Mouse (Mus musculus) CH12.LX (cell line): ENCODE results near the gene 1700020A23Rik. TPM values are rescaled to one million over a fixed set of nuclear protein-coding genes. Genes with fewer than 3 reads are reported as not detected.
A peak's percentile ranks its signal among the peaks of the same experiment; 100 is the strongest.

ENCODE experiments used
- DNase-seq: peaks from one replicate; pipeline ENCODE4 v3.0.0-alpha.2; 2013; ENCODE audit errors: extremely low read depth
- H3K27ac ChIP-seq: 2 replicates; pipeline ENCODE4 v1.5.1; 2012; ENCODE audit warnings: low read depth, mild to moderate bottlenecking, control low read depth, moderate library complexity; ENCODE audit not compliant: insufficient read depth
- H3K27me3 ChIP-seq: replicated peaks from 2 replicates; pipeline ENCODE3; 2012; ENCODE audit warnings: inconsistent platforms
- H3K36me3 ChIP-seq, 2 experiments: replicated peaks in 1 of 2; 2 replicates each; pipeline versions ENCODE3 to v1.6.1; 2012; ENCODE audit warnings: inconsistent platforms in 1 of 2, low read length in 1 of 2, mild to moderate bottlenecking in 1 of 2, mixed read lengths in 1 of 2, moderate library complexity in 1 of 2; ENCODE audit not compliant: control insufficient read depth in 1 of 2, insufficient read depth in 1 of 2
- H3K4me1 ChIP-seq, 2 experiments: 2 replicates each; pipeline ENCODE4 v1.6.1; 2012; ENCODE audit warnings: inconsistent platforms in 1 of 2, moderate library complexity in 1 of 2; ENCODE audit not compliant: insufficient read depth in 2 of 2, control insufficient read depth in 1 of 2
- H3K4me2 ChIP-seq: 2 replicates; pipeline ENCODE4 v1.6.1; 2012; ENCODE audit warnings: low read depth, mild to moderate bottlenecking, control low read depth; ENCODE audit not compliant: poor library complexity, insufficient read depth, severe bottlenecking
- H3K4me3 ChIP-seq, 3 experiments: fragments of 150-350 bp in 1 of 3; sonication (generic) in 1 of 3; replicated peaks in 1 of 3; 2 replicates each; pipeline versions ENCODE3 to v1.5.1; 2011 to 2012; ENCODE audit warnings: low read depth in 2 of 3, low read length in 2 of 3, mild to moderate bottlenecking in 2 of 3, moderate library complexity in 2 of 3, control low read depth in 1 of 3, improper control_type of control experiment in 1 of 3, inconsistent platforms in 1 of 3, mixed read lengths in 1 of 3; ENCODE audit not compliant: poor library complexity in 1 of 3
- H3K79me2 ChIP-seq: replicated peaks from 2 replicates; pipeline ENCODE4 v1.6.1; 2012; ENCODE audit warnings: mild to moderate bottlenecking, moderate library complexity; ENCODE audit not compliant: control insufficient read depth, poor library complexity, insufficient read depth, severe bottlenecking; ENCODE audit errors: extremely low read depth
- H3K9ac ChIP-seq: 2 replicates; pipeline ENCODE4 v1.6.1; 2012; ENCODE audit warnings: low read depth, mild to moderate bottlenecking, control low read depth, moderate library complexity; ENCODE audit not compliant: insufficient read depth
- H3K9me3 ChIP-seq: replicated peaks from 2 replicates; pipeline ENCODE3; 2012; ENCODE audit warnings: low read length, inconsistent platforms, mixed read lengths
- BHLHE40 ChIP-seq: IDR thresholded peaks from 2 replicates; pipeline ENCODE4 v1.6.1; 2011; ENCODE audit warnings: mild to moderate bottlenecking, low read depth, low read length, improper control_type of control experiment
- CTCF ChIP-seq, 2 experiments: IDR thresholded peaks in 1 of 2; conservative IDR thresholded peaks in 1 of 2; 2 replicates each; pipeline ENCODE4 v1.5.1; 2011 to 2012; ENCODE audit warnings: low read depth in 2 of 2, low read length in 2 of 2, improper control_type of control experiment in 1 of 2, inconsistent platforms in 1 of 2, mild to moderate bottlenecking in 1 of 2, moderate library complexity in 1 of 2
- E2F4 ChIP-seq: IDR thresholded peaks from 2 replicates; pipeline ENCODE4 v1.6.1; 2011; ENCODE audit warnings: low read depth, low read length, improper control_type of control experiment; ENCODE audit not compliant: insufficient replicate concordance
- GABPA ChIP-seq: IDR thresholded peaks from 2 replicates; pipeline ENCODE4 v1.6.1; 2012; ENCODE audit warnings: low read depth, low read length, improper control_type of control experiment, inconsistent platforms; ENCODE audit not compliant: insufficient replicate concordance
- IRF4 ChIP-seq: IDR thresholded peaks from 2 replicates; pipeline ENCODE4 v1.6.1; 2014; ENCODE audit warnings: low read depth, mild to moderate bottlenecking, inconsistent platforms, low read length, improper control_type of control experiment
- JUN ChIP-seq: IDR thresholded peaks from 2 replicates; pipeline ENCODE4 v1.6.1; 2011; ENCODE audit warnings: low read depth, mild to moderate bottlenecking, low read length, improper control_type of control experiment, moderate library complexity; ENCODE audit not compliant: insufficient read depth
- JUND ChIP-seq: conservative IDR thresholded peaks from 2 replicates; pipeline ENCODE4 v1.6.1; 2011; ENCODE audit warnings: low read depth, low read length, improper control_type of control experiment
- MAZ ChIP-seq: IDR thresholded peaks from 2 replicates; pipeline ENCODE4 v1.6.1; 2012; ENCODE audit warnings: low read depth, mild to moderate bottlenecking, inconsistent platforms, low read length, improper control_type of control experiment, moderate library complexity
- MXI1 ChIP-seq: IDR thresholded peaks from 2 replicates; pipeline ENCODE4 v1.6.1; 2011; ENCODE audit warnings: mild to moderate bottlenecking, low read depth, low read length, improper control_type of control experiment
- PAX5 ChIP-seq: IDR thresholded peaks from 2 replicates; pipeline ENCODE4 v1.6.1; 2012; ENCODE audit warnings: low read length, inconsistent platforms, mixed read lengths
- POLR2A ChIP-seq: IDR thresholded peaks from 2 replicates; pipeline ENCODE4 v1.6.1; 2011; ENCODE audit warnings: low read depth, mild to moderate bottlenecking, improper control_type of control experiment, low read length
- POLR2AphosphoS2 ChIP-seq: IDR thresholded peaks from 2 replicates; pipeline ENCODE4 v1.6.1; 2011; ENCODE audit warnings: low read depth, low read length, improper control_type of control experiment
- RAD21 ChIP-seq: IDR thresholded peaks from 2 replicates; pipeline ENCODE4 v1.6.1; 2011; ENCODE audit warnings: low read depth, mild to moderate bottlenecking, low read length, improper control_type of control experiment, moderate library complexity
- RCOR1 ChIP-seq: conservative IDR thresholded peaks from 2 replicates; pipeline ENCODE4 v1.6.1; 2012; ENCODE audit warnings: low read depth, mild to moderate bottlenecking, inconsistent platforms, low read length, improper control_type of control experiment
- SMC3 ChIP-seq: IDR thresholded peaks from 2 replicates; pipeline ENCODE4 v1.6.1; 2011; ENCODE audit warnings: low read depth, low read length, improper control_type of control experiment
- USF2 ChIP-seq: conservative IDR thresholded peaks from 2 replicates; pipeline ENCODE4 v1.6.1; 2011; ENCODE audit warnings: low read depth, low read length, improper control_type of control experiment
- dilution Hi-C: fragments of 300-500 bp; cut with MboI; formaldehyde crosslinking; loops from 2 replicates; pipeline ENCODE4 v1.14.3; 2020; ENCODE audit warnings: low sequenced_read_pairs; ENCODE audit not compliant: extremely low pct_unique_long_range_greater_than_20kb, extremely low pct_ligation_motif_present
- in situ Hi-C: fragments of 300-500 bp; cut with MboI; formaldehyde crosslinking; loops from 3 replicates; pipeline ENCODE4 v1.14.3; 2019; ENCODE audit warnings: low sequenced_read_pairs, low pct_ligation_motif_present, low pct_unique_long_range_greater_than_20kb, mixed read lengths
- polyA plus RNA-seq: library from polyadenylated mRNA; unstranded; fragments of >175 nt; gene quantifications from 2 replicates; pipeline ENCODE4 v1.2.1, GENCODE M21; 2012; ENCODE audit warnings: low read depth; ENCODE audit not compliant: insufficient read length
- total RNA-seq, 2 experiments: library from RNA; depleted of rRNA; stranded (reverse); fragments of 300-350 nt in 1 of 2; fragments of >200 nt in 1 of 2; gene quantifications; 2 replicates each; pipeline ENCODE4 v1.2.3; 2012 to 2014

Gene 1700020A23Rik
- total and polyA plus RNA-seq, 3 experiments = not detected

DNA sequence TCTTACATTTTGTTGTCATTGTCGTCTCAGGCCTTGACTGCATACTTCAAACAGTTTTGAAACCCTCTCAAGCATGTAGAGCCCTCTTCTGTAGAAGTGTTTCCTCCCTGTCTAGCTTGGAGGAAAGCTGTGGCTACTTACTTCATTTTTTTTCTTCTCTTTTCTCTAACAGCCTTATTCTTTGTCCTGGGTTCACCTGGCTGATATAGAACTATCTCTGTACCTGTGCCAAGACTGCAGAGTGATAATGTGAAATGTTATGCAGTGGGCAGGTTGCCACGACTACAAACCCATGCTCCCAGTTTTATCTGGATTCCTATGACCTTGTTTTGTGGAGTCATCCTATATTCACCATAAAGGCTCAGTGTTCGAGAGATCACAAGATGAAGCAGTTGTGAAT lies 25.4 kb downstream of the 1700020A23Rik start:
- Histone ChIP-seq H3K4me2 (no peak overlapping the region), H3K79me2 (peaks cover 80% of the 10 kb centered on the region), H3K36me3 (peaks cover 13 to 59% of the 10 kb centered on the region in 2 experiments), H3K4me1 (peaks cover 2 to 77% of the 10 kb centered on the region in 2 experiments; a peak in 3 of 4 replicates), H3K27me3 (no peaks in the 10 kb centered on the region), H3K4me3 (no peak overlapping the region), H3K9ac (no peak overlapping the region), H3K27ac (no peak overlapping the region), H3K9me3 (no peaks in the 10 kb centered on the region)
- in situ Hi-C loops = no loop called here
- dilution Hi-C loops = no loop called here
- DNase-seq = no peak
- no peak for TF ChIP-seq POLR2AphosphoS2
- TF ChIP-seq RCOR1 = no peak
- TF ChIP-seq PAX5 = no peak
- TF ChIP-seq BHLHE40 = no peak
- TF ChIP-seq JUN = no peak
- TF ChIP-seq MXI1 = no peak

DNA sequence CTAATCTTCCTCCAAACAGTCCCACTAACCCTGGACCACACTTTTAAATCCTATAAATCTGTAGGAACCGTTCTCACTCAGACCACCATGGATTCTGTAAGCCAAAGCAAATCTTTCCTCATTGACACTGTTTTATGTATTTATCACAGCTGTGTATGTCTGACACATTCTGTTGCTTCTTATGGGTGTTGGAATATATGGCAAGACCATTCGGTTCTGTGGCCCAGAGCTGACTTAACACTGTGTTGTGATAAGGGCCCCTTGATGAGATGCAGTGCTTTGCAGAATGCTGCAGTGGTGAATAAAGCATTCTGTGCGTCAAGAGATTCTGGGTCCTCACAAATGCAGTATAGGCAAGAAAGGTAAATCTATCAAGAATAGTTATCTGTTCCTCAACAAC lies 27.1 kb downstream of the 1700020A23Rik start:
- no peak for DNase-seq
- Histone ChIP-seq H3K4me1 (peaks cover 2 to 64% of the 10 kb centered on the region in 2 experiments; a peak in 3 of 4 replicates), H3K4me3 (no peak overlapping the region), H3K4me2 (no peak overlapping the region), H3K9me3 (no peaks in the 10 kb centered on the region), H3K9ac (no peak overlapping the region), H3K36me3 (peaks cover 17 to 67% of the 10 kb centered on the region in 2 experiments), H3K27ac (no peak overlapping the region), H3K79me2 (peaks cover 74% of the 10 kb centered on the region), H3K27me3 (no peaks in the 10 kb centered on the region)
- in situ Hi-C loops (no loop called here), dilution Hi-C loops (no loop called here)
- TF ChIP-seq GABPA (no peak), E2F4 (no peak), POLR2A (no peak), POLR2AphosphoS2 (no peak), IRF4 (no peak), JUND (no peak), MAZ (no peak)

DNA sequence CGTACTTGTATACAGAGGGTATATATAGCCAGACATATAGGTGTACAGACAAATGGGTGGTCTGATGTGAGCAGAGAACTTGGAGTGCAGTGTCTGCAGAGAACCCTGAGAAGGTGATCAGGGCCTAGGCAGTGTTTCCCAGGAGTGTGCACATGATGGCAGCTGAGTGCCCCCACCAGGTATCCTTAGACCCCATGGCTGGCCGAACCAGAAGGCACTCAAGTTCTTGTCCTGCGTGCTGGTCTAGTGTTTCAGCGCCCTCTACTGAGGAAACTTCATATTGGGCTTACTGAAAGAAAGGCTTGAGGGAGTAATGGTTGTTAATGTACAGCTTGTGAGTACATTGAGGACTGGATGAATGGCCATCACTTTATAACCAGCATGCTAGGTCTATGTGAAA lies 28.1 kb downstream of the 1700020A23Rik start:
- in situ Hi-C loops = no loop called here
- TF ChIP-seq RAD21 (peak; percentile 77), IRF4 (0 out of 2 replicates have a peak, but pooled peaks have one; percentile 12), CTCF (conservative IDR thresholded peaks at IDR 0.05 in 1 of 2, IDR thresholded peaks at IDR 0.05 in 1 of 2; ENCODE audit: low read depth in 2 of 2, low read length in 2 of 2) (peak; percentile 37 to 82), SMC3 (peak; percentile 74), PAX5 (no peak), USF2 (no peak)
- no peak overlapping the region for H3K4me2 ChIP-seq
- H3K36me3 ChIP-seq = peaks cover 27 to 68% of the 10 kb centered on the region in 2 experiments
- dilution Hi-C loops = no loop called here
- H3K4me1 ChIP-seq = peaks cover 2 to 55% of the 10 kb centered on the region in 2 experiments; a peak in 3 of 4 replicates
- no peak overlapping the region for H3K27ac ChIP-seq
- DNase-seq = peak; percentile 61
- no peak overlapping the region for H3K9ac ChIP-seq
- H3K9me3 ChIP-seq = no peaks in the 10 kb centered on the region
- no peaks in the 10 kb centered on the region for H3K27me3 ChIP-seq
- no peak overlapping the region for H3K4me3 ChIP-seq
- peaks cover 66% of the 10 kb centered on the region for H3K79me2 ChIP-seq
